Comparison of ENCODE assay signal across 10 mouse cellular contexts in genomic region chr2:152825713-152826112, GRCm38 (mm10). TPM values are rescaled to one million over a fixed set of nuclear protein-coding genes. Genes with fewer than 3 reads are reported as not detected.
DNase-seq lines count a peak whose midpoint lies in the region; ATAC-seq and TF ChIP-seq lines count a peak whose summit lies in the region.
"Had no signal": no experiment of that assay in that cellular context is flagged by ENCODE, and none has a peak within 500 bp of the region (broad histone marks: within the 10 kb centered on the region; RNA-seq: fewer than 3 reads in every experiment).

No protein-coding gene starts in this region.

- no peaks in the 10 kb centered on the region for H3K9me3 ChIP-seq in forebrain, embryonic 10.5 days
- no peaks in the 10 kb centered on the region for H3K9me3 ChIP-seq in forebrain, postnatal 0 days (ENCODE audit: low read length)
- H3K9me3 ChIP-seq in limb, embryonic 12.5 days = no peaks in the 10 kb centered on the region
- no peaks in the 10 kb centered on the region for H3K9me3 ChIP-seq in limb, embryonic 10.5 days (replicated peaks)
- no peaks in the 10 kb centered on the region for H3K9me3 ChIP-seq in liver, embryonic 15.5 days (replicated peaks)

- WGBS in forebrain, embryonic 10.5 days = 84% methylated on average over 2 of the region's 2 CpGs
- 84% methylated on average over 2 of the region's 2 CpGs for WGBS in forebrain, postnatal 0 days
- WGBS in limb, embryonic 12.5 days = 84% methylated on average over 2 of the region's 2 CpGs
- WGBS in limb, embryonic 10.5 days = 90% methylated on average over 2 of the region's 2 CpGs
- 51% methylated on average over 2 of the region's 2 CpGs for WGBS in liver, embryonic 15.5 days (ENCODE audit: insufficient replicate concordance)

- H3K4me2 ChIP-seq in forebrain, postnatal 0 days (ENCODE audit: low read depth) = no peak overlapping the region
- H3K4me2 ChIP-seq in limb, embryonic 12.5 days = 0 out of 2 replicates have a peak overlapping the region, but pooled peaks have one; percentile 11
- H3K4me2 ChIP-seq in liver, embryonic 15.5 days = peak overlapping the region; percentile 81

- no peak for DNase-seq in forebrain, embryonic 10.5 days (ENCODE audit: extremely low spot score, low spot score)
- no peak for DNase-seq in forebrain, postnatal 0 days
- no peak for DNase-seq in limb, embryonic 10.5 days (ENCODE audit: low spot score)
- DNase-seq in right cerebral cortex, postnatal 36 days (ENCODE audit: low spot score in 2 of 2) = no peak
- DNase-seq in retina, embryonic 14.5 days (ENCODE audit: low spot score) = no peak
- DNase-seq: adrenal gland, adult 8-10 months; right cerebral cortex, adult 18-20 months had no signal

- H3K36me3 ChIP-seq in forebrain, embryonic 10.5 days (replicated peaks) = peaks cover 69% of the 10 kb centered on the region
- peaks cover 8% of the 10 kb centered on the region for H3K36me3 ChIP-seq in forebrain, postnatal 0 days (ENCODE audit: insufficient read depth)
- peaks cover 47% of the 10 kb centered on the region; the same call in 1 of the 2 replicates for H3K36me3 ChIP-seq in limb, embryonic 12.5 days
- H3K36me3 ChIP-seq in limb, embryonic 10.5 days = peaks cover 60% of the 10 kb centered on the region
- H3K36me3 ChIP-seq in liver, embryonic 15.5 days (replicated peaks) = peaks cover 84% of the 10 kb centered on the region

- ATAC-seq in forebrain, postnatal 0 days = no peak
- no peak for ATAC-seq in limb, embryonic 12.5 days (ENCODE audit: insufficient number of reproducible peaks, insufficient read depth, low FRiP score, low TSS enrichment, low read depth)
- peak; percentile 86 for ATAC-seq in CD4-positive, CD25-positive, alpha-beta regulatory T cell, adult 4 months
- ATAC-seq in liver, embryonic 15.5 days (ENCODE audit: insufficient read depth) = no peak

- TF ChIP-seq CTCF in forebrain, postnatal 0 days (IDR thresholded peaks at IDR 0.05; ENCODE audit: low read depth) = no peak

- 0 out of 2 replicates have a peak overlapping the region, but pooled peaks have one; percentile 0 for H3K27ac ChIP-seq in forebrain, embryonic 10.5 days
- no peak overlapping the region for H3K27ac ChIP-seq in forebrain, postnatal 0 days (ENCODE audit: low read depth, low read length)
- no peak overlapping the region for H3K27ac ChIP-seq in limb, embryonic 12.5 days
- no peak overlapping the region for H3K27ac ChIP-seq in limb, embryonic 10.5 days
- H3K27ac ChIP-seq in liver, embryonic 15.5 days (replicated peaks) = peak overlapping the region; percentile 91

- no peaks in the 10 kb centered on the region for H3K27me3 ChIP-seq in forebrain, embryonic 10.5 days (ENCODE audit: poor library complexity, severe bottlenecking)
- no peaks in the 10 kb centered on the region for H3K27me3 ChIP-seq in forebrain, postnatal 0 days (ENCODE audit: insufficient read depth, low read length)
- no peaks in the 10 kb centered on the region for H3K27me3 ChIP-seq in limb, embryonic 12.5 days
- no peaks in the 10 kb centered on the region for H3K27me3 ChIP-seq in limb, embryonic 10.5 days (ENCODE audit: low read depth, poor library complexity, severe bottlenecking)
- H3K27me3 ChIP-seq in liver, embryonic 15.5 days = no peaks in the 10 kb centered on the region

- H3K4me1 ChIP-seq in forebrain, embryonic 10.5 days = peaks cover 62% of the 10 kb centered on the region
- peaks cover 63% of the 10 kb centered on the region for H3K4me1 ChIP-seq in forebrain, postnatal 0 days (ENCODE audit: insufficient read depth)
- H3K4me1 ChIP-seq in limb, embryonic 12.5 days (replicated peaks) = peaks cover 73% of the 10 kb centered on the region
- peaks cover 52% of the 10 kb centered on the region for H3K4me1 ChIP-seq in limb, embryonic 10.5 days
- H3K4me1 ChIP-seq in liver, embryonic 15.5 days (replicated peaks) = peaks cover 88% of the 10 kb centered on the region

- H3K4me3 ChIP-seq in forebrain, embryonic 10.5 days = no peak overlapping the region
- H3K4me3 ChIP-seq in forebrain, postnatal 0 days (ENCODE audit: low read depth, low read length) = no peak overlapping the region
- H3K4me3 ChIP-seq in limb, embryonic 12.5 days (replicated peaks) = no peak overlapping the region
- no peak overlapping the region for H3K4me3 ChIP-seq in limb, embryonic 10.5 days
- peak overlapping the region; percentile 72 for H3K4me3 ChIP-seq in liver, embryonic 15.5 days (replicated peaks)

- no peak overlapping the region for H3K9ac ChIP-seq in forebrain, postnatal 0 days
- H3K9ac ChIP-seq in limb, embryonic 12.5 days (replicated peaks) = no peak overlapping the region
- peak overlapping the region; percentile 85 for H3K9ac ChIP-seq in liver, embryonic 15.5 days

RNA-seq across cellular contexts. Expression of gene Bcl2l1, which starts 5.8 kb away (rescaled TPM):
- polyA plus RNA-seq in forebrain, embryonic 10.5 days (2016; fragmentation: Nextera tagmentation; extraction: Ambion mirVana) = 98.5 and 104 TPM in 2 replicates
- 152 and 157 TPM in 2 replicates for total RNA-seq in forebrain, postnatal 0 days (2014; rRNA removed)
- 173 and 175 TPM in 2 replicates for polyA plus RNA-seq in forebrain, postnatal 0 days (2015; fragmentation: Nextera tagmentation; extraction: Ambion mirVana)
- polyA plus RNA-seq in limb, embryonic 12.5 days (2016; fragmentation: Nextera tagmentation; extraction: Ambion mirVana) = 107 and 110 TPM in 2 replicates
- polyA plus RNA-seq in limb, embryonic 10.5 days (2016; fragmentation: Nextera tagmentation; extraction: Ambion mirVana) = 90.1 and 103 TPM in 2 replicates
- 10 to 100 TPM; 55.5 to 75.0 TPM for polyA plus RNA-seq in CD4-positive, CD25-positive, alpha-beta regulatory T cell, adult 4 months (2017; shearing (Covaris generic))
- 209 and 237 TPM in 2 replicates for polyA plus RNA-seq in liver, embryonic 15.5 days (2015; fragmentation: Nextera tagmentation; extraction: Ambion mirVana)

RNA-seq across cellular contexts. Expression of gene Tpx2, which starts 22.1 kb away (rescaled TPM):
- polyA plus RNA-seq in forebrain, embryonic 10.5 days (2016; fragmentation: Nextera tagmentation; extraction: Ambion mirVana) = 162 and 163 TPM in 2 replicates
- 10.5 and 22.5 TPM in 2 replicates for total RNA-seq in forebrain, postnatal 0 days (2014; rRNA removed)
- polyA plus RNA-seq in forebrain, postnatal 0 days (2015; fragmentation: Nextera tagmentation; extraction: Ambion mirVana) = 11.0 and 11.2 TPM in 2 replicates
- polyA plus RNA-seq in limb, embryonic 12.5 days (2016; fragmentation: Nextera tagmentation; extraction: Ambion mirVana) = 110 and 114 TPM in 2 replicates
- polyA plus RNA-seq in limb, embryonic 10.5 days (2016; fragmentation: Nextera tagmentation; extraction: Ambion mirVana) = 141 and 147 TPM in 2 replicates
- polyA plus RNA-seq in CD4-positive, CD25-positive, alpha-beta regulatory T cell, adult 4 months (2017; shearing (Covaris generic)) = 1 to 10 TPM; 4.0 to 9.7 TPM
- 52.8 and 59.4 TPM in 2 replicates for polyA plus RNA-seq in liver, embryonic 15.5 days (2015; fragmentation: Nextera tagmentation; extraction: Ambion mirVana)

Comparison
In these comparisons a context has a peak if more than half of its experiments do, and no peak if none do; other contexts are left out.
1. H3K27ac ChIP-seq: peak in forebrain, embryonic 10.5 days (single experiment) and liver, embryonic 15.5 days (single experiment); none in forebrain, postnatal 0 days (single experiment), limb, embryonic 12.5 days (single experiment) and limb, embryonic 10.5 days (single experiment).